Mouse (Mus musculus) limb, embryonic 11.5 days (tissue): ENCODE measurements around the gene Tmem150c. TPM values are rescaled to one million over a fixed set of nuclear protein-coding genes. Genes with fewer than 3 reads are reported as not detected.
A peak's percentile ranks its signal among the peaks of the same experiment; 100 is the strongest.

Experiments used
- ATAC-seq: fragments of 200-750 bp; cut with Nextera tagmentation; 2 replicates; pipeline ENCODE4 v1.8.0; 2017; ENCODE audit warnings: low read depth; ENCODE audit not compliant: insufficient number of reproducible peaks, low FRiP score, low TSS enrichment
- DNase-seq: peaks from one replicate; pipeline ENCODE4 v3.0.0-alpha.2; 2015; ENCODE audit warnings: low spot score
- H3K27ac ChIP-seq: fragments of 300-500 bp; sonication (generic); replicated peaks from 2 replicates; pipeline ENCODE4 v1.5.1; 2014; ENCODE audit warnings: low read depth, mild to moderate bottlenecking, low read length
- H3K27me3 ChIP-seq: fragments of 300-500 bp; sonication (generic); 2 replicates; pipeline ENCODE4 v1.6.1; 2014; ENCODE audit warnings: mild to moderate bottlenecking, low read length, mixed read lengths; ENCODE audit not compliant: control insufficient read depth, insufficient read depth
- H3K36me3 ChIP-seq: fragments of 300-500 bp; sonication (generic); 2 replicates; pipeline ENCODE4 v1.6.1; 2014; ENCODE audit warnings: mild to moderate bottlenecking, low read length, moderate library complexity, mixed read lengths; ENCODE audit not compliant: control insufficient read depth, insufficient read depth
- H3K4me1 ChIP-seq: fragments of 300-500 bp; sonication (generic); 2 replicates; pipeline ENCODE4 v1.6.1; 2014; ENCODE audit warnings: low read length, mixed read lengths; ENCODE audit not compliant: control insufficient read depth, insufficient read depth
- H3K4me2 ChIP-seq: fragments of 300-500 bp; sonication (generic); 2 replicates; pipeline ENCODE4 v1.6.1; 2014; ENCODE audit warnings: low read depth, mild to moderate bottlenecking, moderate library complexity; ENCODE audit not compliant: severe bottlenecking
- H3K4me3 ChIP-seq: fragments of 300-500 bp; sonication (generic); 2 replicates; pipeline ENCODE4 v1.5.1; 2014; ENCODE audit warnings: low read depth, low read length
- H3K9ac ChIP-seq: fragments of 300-500 bp; sonication (generic); 2 replicates; pipeline ENCODE4 v1.6.1; 2014; ENCODE audit warnings: mild to moderate bottlenecking, low read length
- H3K9me3 ChIP-seq: fragments of 300-500 bp; sonication (generic); 2 replicates; pipeline ENCODE4 v1.6.1; 2016; ENCODE audit warnings: low read length; ENCODE audit not compliant: control insufficient read depth
- WGBS: fragments of 180-500 bp; shearing (Covaris S2); extraction: QIAGEN DNeasy Blood & Tissue Kit; methylation state at CpG from one replicate; pipeline ENCODE4 v1.1.7; 2014; 5-methylcytosine and 5-hydroxymethylcytosine counted together
- polyA plus RNA-seq: library from polyadenylated mRNA; unstranded; fragments of >200 nt; fragmentation: Nextera tagmentation; extraction: Ambion mirVana; gene quantifications from 2 replicates; pipeline ENCODE4 v1.2.1, GENCODE M21; 2014

The Tmem150c gene
- polyA plus RNA-seq: 0.40 and 0.43 TPM in 2 replicates

DNA sequence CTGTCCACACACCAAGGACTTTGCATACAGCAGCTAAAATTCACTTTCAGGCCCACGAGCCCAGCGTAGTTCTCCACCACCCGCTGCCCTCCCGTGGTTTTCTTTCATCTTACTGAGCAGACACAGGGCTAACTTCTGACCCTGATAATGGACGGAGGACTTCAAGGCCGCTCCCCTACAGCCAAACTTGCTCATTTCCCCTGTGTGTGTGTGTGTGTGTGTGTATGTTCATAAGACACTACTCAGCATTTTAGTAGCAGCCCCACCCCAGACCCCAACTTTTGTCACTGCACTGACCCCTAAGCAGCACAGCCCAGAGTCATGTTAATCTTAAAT is at the start of gene Tmem150c:
TSS of gene Tmem150c (minus strand) at position 171 of the 336 bp plus-strand sequence.
- DNase-seq (no peak), ATAC-seq (no peak)
- 0 out of 2 replicates have a peak, but pooled peaks cover 2% of the 10 kb centered on the region for H3K4me1 ChIP-seq
- peak within 1 kb of the TSS; percentile 100 for H3K4me2 ChIP-seq
- peaks cover 16% of the 10 kb centered on the region for H3K27me3 ChIP-seq
- no peaks in the 10 kb centered on the region for H3K36me3 ChIP-seq
- peak within 1 kb of the TSS; percentile 63 for H3K9ac ChIP-seq
- 10% methylated on average over 6 of the region's 6 CpGs for WGBS
- no peak within 1 kb of the TSS for H3K27ac ChIP-seq
- peak within 1 kb of the TSS; percentile 65 for H3K4me3 ChIP-seq
- no peaks in the 10 kb centered on the region for H3K9me3 ChIP-seq

DNA sequence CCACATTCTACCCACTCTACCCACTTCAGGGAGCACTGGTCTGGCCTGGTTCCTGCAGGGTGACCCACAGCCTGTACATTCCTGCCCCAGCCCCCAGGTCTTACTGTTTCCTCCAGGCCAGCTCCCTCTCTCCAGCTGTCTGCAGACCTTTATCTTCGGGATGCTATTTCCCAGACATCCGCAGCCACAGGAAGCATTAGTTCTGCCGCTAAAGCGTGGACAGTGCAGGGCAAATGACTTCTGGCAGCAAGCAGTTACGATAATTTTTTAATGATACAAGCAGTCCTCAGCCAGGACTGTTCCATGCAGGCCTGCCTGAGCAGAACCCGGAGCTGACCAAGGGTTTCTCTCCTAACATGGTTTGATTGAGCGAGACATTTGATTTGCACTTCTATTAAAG is 49.5 kb upstream of the Tmem150c start:
- H3K27ac ChIP-seq: no peak overlapping the region
- H3K4me2 ChIP-seq: no peak overlapping the region
- no peak for DNase-seq
- 78% methylated on average over 7 of the region's 7 CpGs for whole genome bisulfite sequencing
- no peak for ATAC-seq
- no peaks in the 10 kb centered on the region for H3K4me1 ChIP-seq
- H3K9ac ChIP-seq: no peak overlapping the region
- H3K9me3 ChIP-seq: no peaks in the 10 kb centered on the region
- H3K4me3 ChIP-seq: no peak overlapping the region
- H3K36me3 ChIP-seq: no peaks in the 10 kb centered on the region
- H3K27me3 ChIP-seq: no peaks in the 10 kb centered on the region

DNA sequence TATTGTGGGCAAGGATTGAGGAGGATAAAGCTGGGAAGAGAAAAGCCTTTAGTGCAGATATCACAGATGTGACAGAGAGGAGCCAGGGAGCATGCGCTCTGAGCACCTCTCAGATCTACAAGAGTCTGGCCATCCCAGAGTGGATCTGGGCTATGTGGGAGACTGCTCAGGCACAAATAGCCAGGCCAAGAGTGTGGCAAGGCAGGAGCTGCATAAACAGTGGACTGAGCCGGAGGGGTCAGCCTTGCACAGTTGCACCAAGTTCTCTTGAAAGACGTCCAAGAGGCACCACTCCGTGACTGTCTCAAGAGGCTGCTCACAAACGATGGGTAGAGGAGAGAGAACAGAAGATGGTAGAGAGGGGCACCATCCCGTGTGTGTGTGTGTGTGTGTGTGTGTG is 47.1 kb upstream of the Tmem150c start:
- H3K27ac ChIP-seq: no peak overlapping the region
- no peak overlapping the region for H3K9ac ChIP-seq
- H3K36me3 ChIP-seq: no peaks in the 10 kb centered on the region
- H3K9me3 ChIP-seq: no peaks in the 10 kb centered on the region
- no peak overlapping the region for H3K4me3 ChIP-seq
- H3K4me1 ChIP-seq: no peaks in the 10 kb centered on the region
- no peak overlapping the region for H3K4me2 ChIP-seq
- no peaks in the 10 kb centered on the region for H3K27me3 ChIP-seq
- ATAC-seq (no peak), DNase-seq (no peak)
- whole genome bisulfite sequencing: 80% methylated on average over 6 of the region's 6 CpGs

DNA sequence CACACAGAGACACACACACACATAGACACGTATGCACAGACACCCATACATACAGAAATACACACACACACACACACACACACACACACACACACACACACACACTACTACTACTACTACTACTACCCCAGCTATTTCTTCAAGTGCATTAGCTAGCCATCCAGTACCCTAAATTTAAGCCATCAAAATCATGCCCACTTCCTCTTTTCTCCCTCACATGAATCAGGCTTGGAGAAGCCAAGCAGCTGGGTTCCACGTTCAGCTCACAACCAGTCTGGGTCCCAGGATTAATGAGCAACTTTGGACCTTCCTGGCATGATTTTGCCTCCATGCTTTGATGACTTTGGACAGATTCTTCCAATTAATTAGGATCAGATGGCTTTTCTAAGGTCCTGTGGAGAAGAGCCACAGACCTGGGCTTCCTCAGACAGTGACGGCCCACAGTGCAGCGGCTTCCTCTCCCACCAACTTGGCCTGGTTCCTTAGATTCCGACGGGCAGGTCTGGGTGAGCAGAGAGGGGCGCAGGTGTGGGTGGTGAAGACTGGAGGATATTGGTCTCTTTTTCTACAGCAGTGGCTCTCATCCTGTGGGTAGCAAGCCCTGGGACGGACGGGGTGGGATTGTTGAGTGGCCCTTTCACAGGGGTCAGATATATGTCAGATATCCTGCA is 46.0 kb upstream of the Tmem150c start:
- no peak for DNase-seq
- H3K27ac ChIP-seq: no peak overlapping the region
- H3K4me2 ChIP-seq: no peak overlapping the region
- H3K9me3 ChIP-seq: no peaks in the 10 kb centered on the region
- 84% methylated on average over 9 of the region's 9 CpGs for WGBS
- H3K4me3 ChIP-seq: no peak overlapping the region
- no peaks in the 10 kb centered on the region for H3K36me3 ChIP-seq
- no peaks in the 10 kb centered on the region for H3K27me3 ChIP-seq
- H3K9ac ChIP-seq: no peak overlapping the region
- ATAC-seq: no peak
- no peaks in the 10 kb centered on the region for H3K4me1 ChIP-seq

DNA sequence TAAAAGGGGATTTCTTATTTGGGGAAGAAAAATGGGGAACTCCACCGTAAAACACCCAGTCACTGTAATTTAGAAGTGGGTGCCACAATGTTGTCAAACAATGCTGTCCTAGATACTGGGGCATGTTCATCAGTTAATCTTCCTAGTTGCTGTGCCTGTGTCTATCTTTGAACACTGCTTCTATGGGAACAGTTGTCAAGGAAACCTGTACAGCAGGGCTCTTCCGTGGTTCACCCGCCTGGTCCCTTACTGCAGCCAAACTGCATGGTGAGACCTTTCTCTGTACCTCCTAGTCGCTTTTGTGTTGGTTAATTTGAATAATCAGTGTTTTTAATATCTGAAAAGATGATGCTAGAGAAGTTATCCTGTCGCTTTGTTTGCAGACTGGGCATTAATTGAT is 41.2 kb upstream of the Tmem150c start:
- no peak for ATAC-seq
- 70% methylated on average over 5 of the region's 5 CpGs for WGBS
- H3K4me3 ChIP-seq: no peak overlapping the region
- no peak overlapping the region for H3K9ac ChIP-seq
- no peaks in the 10 kb centered on the region for H3K27me3 ChIP-seq
- H3K27ac ChIP-seq: no peak overlapping the region
- DNase-seq: no peak
- H3K4me1 ChIP-seq: no peaks in the 10 kb centered on the region
- H3K9me3 ChIP-seq: no peaks in the 10 kb centered on the region
- H3K4me2 ChIP-seq: no peak overlapping the region
- no peaks in the 10 kb centered on the region for H3K36me3 ChIP-seq

DNA sequence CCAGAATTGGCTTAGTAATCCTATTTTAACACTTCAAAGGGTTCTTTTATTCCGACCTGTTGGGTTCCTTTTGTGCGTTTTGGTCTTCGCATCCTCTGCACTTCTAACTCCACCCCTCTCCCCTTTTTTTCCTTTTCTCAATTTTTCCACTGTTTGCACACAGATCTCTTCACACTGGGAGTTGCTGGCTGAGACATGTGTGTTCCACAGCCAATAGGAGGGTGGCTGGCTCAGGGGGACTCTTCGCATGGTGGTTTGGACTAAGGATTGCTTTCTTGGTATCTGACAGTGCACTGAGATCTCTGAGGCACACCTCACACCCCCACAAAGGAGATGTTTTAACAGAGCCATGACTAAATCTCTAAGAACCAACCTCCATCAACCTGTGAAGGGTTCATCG is 40.7 kb upstream of the Tmem150c start:
- no peak overlapping the region for H3K4me3 ChIP-seq
- H3K36me3 ChIP-seq: no peaks in the 10 kb centered on the region
- H3K27ac ChIP-seq: no peak overlapping the region
- no peak overlapping the region for H3K9ac ChIP-seq
- WGBS: 80% methylated on average over 5 of the region's 5 CpGs
- ATAC-seq: no peak
- no peak for DNase-seq
- H3K9me3 ChIP-seq: no peaks in the 10 kb centered on the region
- H3K4me2 ChIP-seq: no peak overlapping the region
- H3K27me3 ChIP-seq: no peaks in the 10 kb centered on the region
- H3K4me1 ChIP-seq: no peaks in the 10 kb centered on the region

DNA sequence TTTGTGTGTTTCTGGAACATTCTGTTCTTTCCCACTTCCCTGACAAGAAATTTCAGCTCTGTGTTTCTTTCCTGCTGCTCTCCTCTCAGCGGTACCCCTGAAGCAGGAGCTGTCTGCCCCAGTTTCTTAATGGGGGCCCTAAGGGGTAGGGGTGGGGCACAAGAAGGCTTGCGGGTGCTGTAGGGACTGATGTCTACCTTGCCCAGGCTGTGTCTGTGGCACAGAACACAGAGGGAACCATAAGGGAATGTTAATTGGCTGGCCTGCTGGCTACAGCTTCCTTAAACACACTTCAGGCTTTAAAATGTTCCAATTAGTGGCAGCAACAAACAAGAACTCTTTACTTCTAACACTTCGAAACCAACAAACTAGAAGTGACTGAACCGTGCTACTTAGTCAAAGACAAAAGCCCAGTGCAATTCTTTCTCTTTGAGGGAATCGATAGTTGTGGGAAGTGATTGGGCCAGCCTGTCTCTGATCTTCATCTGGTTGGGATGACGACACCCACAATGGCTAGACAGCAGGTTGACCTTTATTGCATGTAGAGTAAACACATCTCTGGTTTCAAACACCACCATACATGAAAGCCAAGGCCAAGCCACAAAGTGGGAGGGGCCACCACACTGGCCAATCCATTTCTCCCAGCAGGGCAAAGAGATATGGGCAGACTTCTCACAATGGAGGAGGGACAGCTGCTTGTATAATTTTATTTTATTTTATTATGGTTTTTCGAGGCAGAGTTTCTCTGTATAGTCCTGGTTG is 39.7 kb upstream of the Tmem150c start:
- ATAC-seq: no peak
- no peak overlapping the region for H3K27ac ChIP-seq
- no peak for DNase-seq
- H3K4me1 ChIP-seq: no peaks in the 10 kb centered on the region
- no peaks in the 10 kb centered on the region for H3K9me3 ChIP-seq
- 46% methylated on average over 7 of the region's 7 CpGs for WGBS
- no peaks in the 10 kb centered on the region for H3K36me3 ChIP-seq
- no peak overlapping the region for H3K9ac ChIP-seq
- no peak overlapping the region for H3K4me3 ChIP-seq
- H3K4me2 ChIP-seq: no peak overlapping the region
- no peaks in the 10 kb centered on the region for H3K27me3 ChIP-seq

DNA sequence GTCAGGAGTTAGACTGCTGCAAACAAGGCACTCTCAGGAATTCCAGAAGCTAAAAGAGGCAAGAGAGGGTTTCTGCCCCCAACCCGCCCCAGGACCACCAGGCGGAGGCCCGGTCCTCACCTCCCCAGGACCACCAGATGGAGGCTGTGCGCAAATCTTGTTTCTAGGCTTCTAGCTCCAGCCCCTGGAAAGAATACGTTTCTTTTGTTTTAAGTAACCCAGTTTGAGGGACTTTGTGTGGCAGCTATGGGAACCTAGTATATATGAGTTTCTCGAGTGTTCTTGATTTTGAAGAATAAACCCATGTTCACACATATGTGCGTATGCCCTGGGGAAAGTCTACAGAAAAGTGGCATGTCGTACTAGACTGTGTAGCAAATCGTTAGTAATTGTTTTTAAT is 37.9 kb upstream of the Tmem150c start:
- no peak for ATAC-seq
- no peak overlapping the region for H3K27ac ChIP-seq
- H3K4me1 ChIP-seq: no peaks in the 10 kb centered on the region
- no peak overlapping the region for H3K4me2 ChIP-seq
- H3K4me3 ChIP-seq: no peak overlapping the region
- H3K27me3 ChIP-seq: no peaks in the 10 kb centered on the region
- H3K9me3 ChIP-seq: no peaks in the 10 kb centered on the region
- H3K36me3 ChIP-seq: no peaks in the 10 kb centered on the region
- H3K9ac ChIP-seq: no peak overlapping the region
- WGBS: 76% methylated on average over 9 of the region's 9 CpGs
- no peak for DNase-seq
